Mouse (Mus musculus) adrenal gland, adult 8-10 months (tissue): ENCODE data around the gene Hdac7. TPM values are rescaled to one million over a fixed set of nuclear protein-coding genes. Genes with fewer than 3 reads are reported as not detected.

Source experiments
- DNase-seq: peaks from one replicate; pipeline ENCODE4 v3.0.0; 2022
- total RNA-seq, 4 experiments: library from RNA; stranded (reverse); gene quantifications; 2 replicates each; pipeline ENCODE4 v1.2.4; 2022

Gene Hdac7
- total RNA-seq, 4 experiments from 2014 or later = 86.1 to 106 (median 96.2) TPM

DNA sequence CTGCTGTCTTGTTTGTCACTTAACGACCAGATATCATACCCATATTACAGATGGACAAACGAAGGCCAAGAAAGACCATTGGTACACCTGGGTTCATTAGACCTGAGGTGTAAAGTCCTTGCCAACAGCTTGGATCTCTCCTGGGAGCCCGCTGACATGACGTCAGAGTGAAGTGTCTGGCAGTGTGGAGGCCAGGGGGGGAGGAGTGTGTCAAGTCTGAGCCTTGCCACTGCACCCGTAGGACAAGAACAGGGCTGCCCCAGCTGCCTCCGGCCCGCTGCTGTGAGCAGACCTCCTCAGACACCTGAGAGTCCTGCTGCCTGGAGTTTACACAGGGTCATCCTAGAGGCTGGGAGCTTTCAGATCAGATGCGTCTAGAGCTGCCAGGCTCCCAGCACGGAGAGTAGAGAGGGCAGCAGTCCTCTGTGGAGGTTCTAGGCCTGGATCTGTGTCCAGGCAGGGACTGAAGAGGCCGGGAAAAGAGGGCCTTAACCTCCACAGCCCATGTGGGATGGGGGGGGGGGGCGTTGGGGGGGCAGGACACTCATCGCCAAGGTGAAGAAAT lies 100.3 kb downstream of the Hdac7 start:
- DNase-seq = no peak

DNA sequence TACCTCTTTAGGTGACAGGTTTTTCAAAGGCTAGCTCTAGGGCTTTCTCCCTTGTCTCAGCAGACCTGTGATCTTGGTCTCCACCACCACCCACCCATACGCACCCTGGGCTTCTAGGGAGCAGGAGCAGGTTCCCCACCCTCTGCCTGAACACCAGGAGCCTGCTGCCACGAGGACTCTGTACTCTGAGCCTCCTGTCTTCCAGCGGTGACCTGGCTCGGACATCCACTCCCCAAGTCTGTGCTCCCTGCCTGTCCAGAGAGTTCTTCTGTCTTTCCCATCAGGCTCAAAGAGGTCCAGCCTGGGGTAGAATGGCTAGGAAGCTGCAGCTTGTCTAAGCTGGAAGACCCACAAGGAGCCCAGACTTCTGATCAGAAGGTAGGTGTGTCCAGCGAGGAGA lies 101.1 kb downstream of the Hdac7 start:
- no peak for DNase-seq

Other genes with a start within 250 kb of the Hdac7 start
- gene Rpap3, start 138.7 kb downstream of the Hdac7 start, total RNA-seq = 10 to 100 TPM; 17.9 to 29.7 (median 26.3) TPM
- 1 to 10 TPM in 1 of 4 experiments, under 1 TPM in 3; 0.35 to 1.2 (median 0.75) TPM for gene Endou, start 113.2 kb downstream of the Hdac7 start, total RNA-seq
- gene Rapgef3, start 76.5 kb downstream of the Hdac7 start, total RNA-seq = 10 to 100 TPM; 12.2 to 39.5 (median 25.7) TPM
- 100 to 1,000 TPM; 120 to 216 (median 160) TPM for gene Slc48a1, start 66.0 kb downstream of the Hdac7 start, total RNA-seq
- 10 to 100 TPM in 2 of 4 experiments, 1 to 10 TPM in 2; 5.2 to 26.1 (median 16.0) TPM for gene Vdr, start 66.1 kb upstream of the Hdac7 start, total RNA-seq
- gene Tmem106c, start 119.7 kb upstream of the Hdac7 start, total RNA-seq = 10 to 100 TPM; 69.3 to 87.1 (median 77.0) TPM
- under 1 TPM in 1 of 4 experiments, not detected in 3; 0.28 TPM for gene Col2a1, start 160.2 kb upstream of the Hdac7 start, total RNA-seq
- gene Pfkm, start 248.1 kb upstream of the Hdac7 start, total RNA-seq = 100 to 1,000 TPM in 2 of 4 experiments, 10 to 100 TPM in 2; 73.8 to 119 (median 95.8) TPM
- 10 to 100 TPM; 17.8 to 24.9 (median 20.1) TPM for gene Senp1, start 249.2 kb upstream of the Hdac7 start, total RNA-seq